Comparison of ENCODE assay signal across 20 mouse cellular contexts in genomic region chr3:98563831-98564230, GRCm38 (mm10). TPM values are rescaled to one million over a fixed set of nuclear protein-coding genes. Genes with fewer than 3 reads are reported as not detected.
"Had no signal": no experiment of that assay in that cellular context is flagged by ENCODE, and none has a peak within 500 bp of the region (broad histone marks: within the 10 kb centered on the region; RNA-seq: fewer than 3 reads in every experiment).

No protein-coding gene starts in this region.

RNA-seq across cellular contexts. Expression of gene Gm10681, which starts 24.8 kb away (rescaled TPM):
- polyA plus RNA-seq: cerebellum, adult 2 months; cortical plate, adult 2 months; embryonic facial prominence, embryonic 10.5 days; embryonic facial prominence, embryonic 11.5 days; embryonic facial prominence, embryonic 12.5 days; embryonic facial prominence, embryonic 13.5 days; embryonic facial prominence, embryonic 14.5 days; embryonic facial prominence, embryonic 15.5 days; erythroblast, embryonic 14.5 days; forebrain, embryonic 10.5 days; forebrain, embryonic 11.5 days; forebrain, embryonic 12.5 days; forebrain, embryonic 13.5 days; forebrain, embryonic 14.5 days; forebrain, embryonic 15.5 days; forebrain, embryonic 16.5 days; forebrain, postnatal 0 days; frontal cortex, adult 2 months; gonadal fat pad, adult 2 months; heart, adult 2 months had no signal

RNA-seq across cellular contexts. Expression of gene Hsd3b4, which starts 53.5 kb away (rescaled TPM):
- polyA plus RNA-seq: cerebellum, adult 2 months; cortical plate, adult 2 months; embryonic facial prominence, embryonic 10.5 days; embryonic facial prominence, embryonic 11.5 days; embryonic facial prominence, embryonic 12.5 days; embryonic facial prominence, embryonic 13.5 days; embryonic facial prominence, embryonic 14.5 days; embryonic facial prominence, embryonic 15.5 days; erythroblast, embryonic 14.5 days; forebrain, embryonic 10.5 days; forebrain, embryonic 11.5 days; forebrain, embryonic 12.5 days; forebrain, embryonic 13.5 days; forebrain, embryonic 14.5 days; forebrain, embryonic 15.5 days; forebrain, embryonic 16.5 days; forebrain, postnatal 0 days; frontal cortex, adult 2 months; gonadal fat pad, adult 2 months; heart, adult 2 months had no signal
